Mouse (Mus musculus): Measurements from ENCODE around the gene Alyref2. TPM values are rescaled to one million over a fixed set of nuclear protein-coding genes. Genes with fewer than 3 reads are reported as not detected.
A peak's percentile ranks its signal among the peaks of the same experiment; 100 is the strongest.

Gene Alyref2
- total RNA-seq, 2 experiments from 2014 or later: 4.3 to 4.9 TPM

GRCm38 (mm10) chr1:171501636-171502080 is 1.6 kb upstream of the Alyref2 start:
- peak; percentile 31 for DNase-seq

- peak; percentile 68 for DNase-seq
Measured at GRCm38 (mm10) chr1:171502388-171503249, 659 bp upstream of the Alyref2 start.

- DNase-seq: peak; percentile 62
Measured at GRCm38 (mm10) chr1:171503592-171504291, 464 bp downstream of the Alyref2 start.

- DNase-seq: no peak
Measured at GRCm38 (mm10) chr1:171504586-171504985, 1.3 kb downstream of the Alyref2 start.

- no peak for DNase-seq
Measured at GRCm38 (mm10) chr1:171513234-171513633, 10.0 kb downstream of the Alyref2 start.

- no peak for DNase-seq
Measured at GRCm38 (mm10) chr1:171513760-171514159, 10.5 kb downstream of the Alyref2 start.

GRCm38 (mm10) chr1:171515039-171515438 is 11.8 kb downstream of the Alyref2 start:
- DNase-seq: no peak

- no peak for DNase-seq
Measured at GRCm38 (mm10) chr1:171515557-171515956, 12.3 kb downstream of the Alyref2 start.

GRCm38 (mm10) chr1:171531367-171531766 is 28.1 kb downstream of the Alyref2 start:
- DNase-seq: no peak

GRCm38 (mm10) chr1:171532830-171533229 is 29.6 kb downstream of the Alyref2 start:
- no peak for DNase-seq

GRCm38 (mm10) chr1:171534557-171534956 is 31.3 kb downstream of the Alyref2 start:
- DNase-seq: no peak

GRCm38 (mm10) chr1:171535194-171535593 is 31.9 kb downstream of the Alyref2 start, which contains the start of gene Itln1:
TSS of gene Itln1 (minus strand) at chr1:171535294.
- no peak for DNase-seq

GRCm38 (mm10) chr1:171540694-171541093 is 37.4 kb downstream of the Alyref2 start:
- DNase-seq: no peak

- DNase-seq: no peak
Measured at GRCm38 (mm10) chr1:171551326-171551725, 48.0 kb downstream of the Alyref2 start.

- DNase-seq: no peak
Measured at GRCm38 (mm10) chr1:171552230-171552629, 49.0 kb downstream of the Alyref2 start.

GRCm38 (mm10) chr1:171553359-171554341 is 50.4 kb downstream of the Alyref2 start:
- no peak for DNase-seq

Other genes starting within 250 kb of the Alyref2 start
- gene B4galt3, start 233.2 kb upstream of the Alyref2 start, total RNA-seq (2021): 10 to 100 TPM; 26.7 to 29.9 TPM
- gene Ppox, start 222.3 kb upstream of the Alyref2 start, total RNA-seq (2021): 10 to 100 TPM; 22.3 to 23.4 TPM
- gene Usp21, start 215.5 kb upstream of the Alyref2 start, total RNA-seq (2021): 10 to 100 TPM; 23.2 to 23.7 TPM
- gene Ufc1, start 208.5 kb upstream of the Alyref2 start, total RNA-seq (2021): 100 to 1,000 TPM; 102 to 108 TPM
- gene Dedd, start 174.3 kb upstream of the Alyref2 start, total RNA-seq (2021): 10 to 100 TPM; 28.5 to 29.8 TPM
- gene Nit1, start 157.8 kb upstream of the Alyref2 start, total RNA-seq (2021): 10 to 100 TPM; 17.9 to 20.3 TPM
- 10 to 100 TPM; 76.2 to 80.2 TPM for gene Pfdn2, start 157.8 kb upstream of the Alyref2 start, total RNA-seq (2021)
- under 1 TPM; 0.50 TPM for gene Klhdc9, start 142.7 kb upstream of the Alyref2 start, total RNA-seq (2021)
- under 1 TPM; 0.07 TPM for gene Nectin4, start 133.4 kb upstream of the Alyref2 start, total RNA-seq (2021)
- 1 to 10 TPM in 1 of 2 experiments, under 1 TPM in 1; 0.90 to 1.5 TPM for gene Arhgap30, start 114.5 kb upstream of the Alyref2 start, total RNA-seq (2021)
- gene Usf1, start 92.2 kb upstream of the Alyref2 start, total RNA-seq (2021): 10 to 100 TPM; 53.4 to 54.3 TPM
- 1 to 10 TPM; 1.1 to 1.7 TPM for gene Tstd1, start 84.6 kb upstream of the Alyref2 start, total RNA-seq (2021)
- 10 to 100 TPM; 57.1 to 58.1 TPM for gene F11r, start 65.9 kb upstream of the Alyref2 start, total RNA-seq (2021)
- gene Itln1, start 31.8 kb downstream of the Alyref2 start, total RNA-seq (2021): not detected
- under 1 TPM; 0.07 to 0.16 TPM for gene Cd244a, start 55.7 kb downstream of the Alyref2 start, total RNA-seq (2021)
- under 1 TPM; 0.25 to 0.33 TPM for gene Ly9, start 103.9 kb downstream of the Alyref2 start, total RNA-seq (2021)
- not detected for gene Slamf7, start 149.6 kb downstream of the Alyref2 start, total RNA-seq (2021)
- 1 to 10 TPM in 1 of 2 experiments, under 1 TPM in 1; 0.65 to 1.0 TPM for gene Cd48, start 178.5 kb downstream of the Alyref2 start, total RNA-seq (2021)